Mouse (Mus musculus): ENCODE data around the gene Edil3. TPM values are rescaled to one million over a fixed set of nuclear protein-coding genes. Genes with fewer than 3 reads are reported as not detected.
"Not testable (repeated sequence)": the region's sequence is repeated elsewhere in the genome, so short reads cannot be mapped to it uniquely, and the experiment has no call there.

Edil3 gene
- polyA plus RNA-seq, 1 experiment, result 30.8 TPM

- peak; percentile 71 for DNase-seq (ENCODE audit: low read depth)
- TF ChIP-seq POLR2A (IDR thresholded peaks at IDR 0.05; ENCODE audit: borderline replicate concordance, extremely low read depth, insufficient read depth, insufficient read length, poor library complexity, severe bottlenecking) (no peak), CTCF (IDR thresholded peaks at IDR 0.05; ENCODE audit: borderline replicate concordance, extremely low read depth, insufficient read depth, insufficient read length) (no peak)
Observed at GRCm38 (mm10) chr13:89007696-89008427, 186.6 kb downstream of the Edil3 start.

- peak; percentile 55 for DNase-seq (ENCODE audit: low read depth)
Observed at GRCm38 (mm10) chr13:89012500-89012899, 191.2 kb downstream of the Edil3 start.

GRCm38 (mm10) chr13:89029817-89030539, 208.7 kb downstream of the Edil3 start:
- DNase-seq (ENCODE audit: low read depth), result peak; percentile 89
- TF ChIP-seq POLR2A (IDR thresholded peaks at IDR 0.05; ENCODE audit: borderline replicate concordance, extremely low read depth, insufficient read depth, insufficient read length, poor library complexity, severe bottlenecking) (no peak), CTCF (IDR thresholded peaks at IDR 0.05; ENCODE audit: borderline replicate concordance, extremely low read depth, insufficient read depth, insufficient read length) (no peak)

More at GRCm38 (mm10) chr13:89012500-89012899, 191.2 kb downstream of the Edil3 start:
- TF ChIP-seq CTCF (IDR thresholded peaks at IDR 0.05; ENCODE audit: borderline replicate concordance, extremely low read depth, insufficient read depth, insufficient read length) (no peak), POLR2A (IDR thresholded peaks at IDR 0.05; ENCODE audit: borderline replicate concordance, extremely low read depth, insufficient read depth, insufficient read length, poor library complexity, severe bottlenecking) (no peak)

GRCm38 (mm10) chr13:89035711-89036110, 214.4 kb downstream of the Edil3 start:
- no peak for TF ChIP-seq CTCF (IDR thresholded peaks at IDR 0.05; ENCODE audit: borderline replicate concordance, extremely low read depth, insufficient read depth, insufficient read length)
- no peak for TF ChIP-seq POLR2A (IDR thresholded peaks at IDR 0.05; ENCODE audit: borderline replicate concordance, extremely low read depth, insufficient read depth, insufficient read length, poor library complexity, severe bottlenecking)
- DNase-seq (ENCODE audit: low read depth), result no peak

- no peak for TF ChIP-seq CTCF (IDR thresholded peaks at IDR 0.05; ENCODE audit: borderline replicate concordance, extremely low read depth, insufficient read depth, insufficient read length)
- TF ChIP-seq POLR2A (IDR thresholded peaks at IDR 0.05; ENCODE audit: borderline replicate concordance, extremely low read depth, insufficient read depth, insufficient read length, poor library complexity, severe bottlenecking), result no peak
- no peak for DNase-seq (ENCODE audit: low read depth)
Observed at GRCm38 (mm10) chr13:89041495-89041894, 220.2 kb downstream of the Edil3 start.

GRCm38 (mm10) chr13:89070132-89070531, 248.9 kb downstream of the Edil3 start:
- DNase-seq (ENCODE audit: low read depth), result not testable (repeated sequence)

- DNase-seq (ENCODE audit: low read depth), result peak; percentile 71
- TF ChIP-seq POLR2A (IDR thresholded peaks at IDR 0.05; ENCODE audit: borderline replicate concordance, extremely low read depth, insufficient read depth, insufficient read length, poor library complexity, severe bottlenecking), result no peak
- no peak for TF ChIP-seq CTCF (IDR thresholded peaks at IDR 0.05; ENCODE audit: borderline replicate concordance, extremely low read depth, insufficient read depth, insufficient read length)
Observed at GRCm38 (mm10) chr13:89076212-89076611, 254.9 kb downstream of the Edil3 start.

- TF ChIP-seq POLR2A (IDR thresholded peaks at IDR 0.05; ENCODE audit: borderline replicate concordance, extremely low read depth, insufficient read depth, insufficient read length, poor library complexity, severe bottlenecking) (no peak), CTCF (IDR thresholded peaks at IDR 0.05; ENCODE audit: borderline replicate concordance, extremely low read depth, insufficient read depth, insufficient read length) (no peak)
- no peak for DNase-seq (ENCODE audit: low read depth)
Observed at GRCm38 (mm10) chr13:89105889-89106288, 284.6 kb downstream of the Edil3 start.

- TF ChIP-seq CTCF (IDR thresholded peaks at IDR 0.05; ENCODE audit: borderline replicate concordance, extremely low read depth, insufficient read depth, insufficient read length), result no peak
- peak; percentile 47 for DNase-seq (ENCODE audit: low read depth)
Observed at GRCm38 (mm10) chr13:89117551-89117950, 296.3 kb downstream of the Edil3 start.

GRCm38 (mm10) chr13:89119809-89120208, 298.5 kb downstream of the Edil3 start:
- no peak for TF ChIP-seq POLR2A (IDR thresholded peaks at IDR 0.05; ENCODE audit: borderline replicate concordance, extremely low read depth, insufficient read depth, insufficient read length, poor library complexity, severe bottlenecking)
- peak; percentile 30 for DNase-seq (ENCODE audit: low read depth)

GRCm38 (mm10) chr13:89122511-89123253, 301.4 kb downstream of the Edil3 start:
- peak; percentile 37 for DNase-seq (ENCODE audit: low read depth)

More at GRCm38 (mm10) chr13:89122511-89123253, 301.4 kb downstream of the Edil3 start:
- no peak for TF ChIP-seq POLR2A (IDR thresholded peaks at IDR 0.05; ENCODE audit: borderline replicate concordance, extremely low read depth, insufficient read depth, insufficient read length, poor library complexity, severe bottlenecking)
- no peak for TF ChIP-seq CTCF (IDR thresholded peaks at IDR 0.05; ENCODE audit: borderline replicate concordance, extremely low read depth, insufficient read depth, insufficient read length)
